Mouse (Mus musculus) lung, postnatal 0 days (tissue): ENCODE data around the gene Gnb3.
A peak's percentile ranks its signal among the peaks of the same experiment; 100 is the strongest.

Experiments used
- CTCF ChIP-seq: IDR thresholded peaks from 2 replicates; pipeline ENCODE4 v1.5.1; 2016; ENCODE audit warnings: antibody characterized with exemption, mild to moderate bottlenecking
- EP300 ChIP-seq: IDR thresholded peaks from 2 replicates; pipeline ENCODE4 v1.6.1; 2016; ENCODE audit warnings: antibody characterized with exemption, mild to moderate bottlenecking, control low read depth

DNA sequence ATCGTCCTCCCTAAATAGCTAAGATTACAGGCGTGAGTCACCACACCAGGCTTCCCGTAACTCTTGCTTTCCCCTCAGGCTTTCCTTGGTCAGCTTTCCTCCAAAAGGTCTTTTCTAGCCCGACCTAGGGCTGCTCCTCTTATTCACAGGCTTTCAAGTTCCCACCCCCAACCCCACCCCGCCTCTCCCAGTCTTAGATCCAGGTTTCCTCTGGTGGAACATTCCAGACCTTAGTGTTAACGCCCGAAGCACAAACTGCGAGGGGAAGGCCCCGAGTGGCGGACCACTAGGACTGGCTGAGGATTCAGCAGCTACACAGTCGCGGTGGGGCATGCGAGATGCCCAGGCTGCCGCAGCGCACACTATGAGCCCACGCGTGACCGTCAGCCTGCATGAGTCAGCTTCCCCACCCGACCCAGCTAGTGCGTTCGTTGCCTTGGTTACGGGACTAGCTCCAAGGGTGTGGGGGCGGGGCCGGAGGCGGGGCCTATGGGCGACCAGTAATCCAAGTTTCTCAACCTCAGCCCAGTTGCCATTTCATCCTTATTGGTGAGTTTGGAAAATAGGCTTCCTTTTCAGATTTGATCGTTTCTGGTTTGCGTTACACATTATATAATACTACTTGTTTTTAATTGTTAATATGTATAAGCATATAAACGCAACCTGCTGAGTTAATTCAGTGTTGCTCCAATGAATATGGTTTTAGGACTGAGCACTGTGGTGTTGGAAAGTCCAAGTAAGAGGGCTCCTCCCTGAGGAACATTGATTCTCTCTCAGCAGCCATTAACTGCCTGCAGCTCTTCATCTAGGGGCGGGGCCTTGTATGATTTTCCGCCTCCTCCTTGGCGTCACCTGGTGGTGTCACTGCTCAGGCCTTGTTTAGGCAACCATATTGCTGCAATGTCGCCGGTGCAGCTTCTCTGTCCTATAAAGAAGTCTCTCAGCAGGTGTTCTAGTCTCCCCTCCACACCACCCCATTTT lies 34.4 kb downstream of the Gnb3 start:
- TF ChIP-seq EP300: 0 out of 2 replicates have a peak, but pooled peaks have one; percentile 4
- peak; percentile 60 for TF ChIP-seq CTCF
